Mouse (Mus musculus): ENCODE results near the gene Stub1.

The Stub1 gene

DNA sequence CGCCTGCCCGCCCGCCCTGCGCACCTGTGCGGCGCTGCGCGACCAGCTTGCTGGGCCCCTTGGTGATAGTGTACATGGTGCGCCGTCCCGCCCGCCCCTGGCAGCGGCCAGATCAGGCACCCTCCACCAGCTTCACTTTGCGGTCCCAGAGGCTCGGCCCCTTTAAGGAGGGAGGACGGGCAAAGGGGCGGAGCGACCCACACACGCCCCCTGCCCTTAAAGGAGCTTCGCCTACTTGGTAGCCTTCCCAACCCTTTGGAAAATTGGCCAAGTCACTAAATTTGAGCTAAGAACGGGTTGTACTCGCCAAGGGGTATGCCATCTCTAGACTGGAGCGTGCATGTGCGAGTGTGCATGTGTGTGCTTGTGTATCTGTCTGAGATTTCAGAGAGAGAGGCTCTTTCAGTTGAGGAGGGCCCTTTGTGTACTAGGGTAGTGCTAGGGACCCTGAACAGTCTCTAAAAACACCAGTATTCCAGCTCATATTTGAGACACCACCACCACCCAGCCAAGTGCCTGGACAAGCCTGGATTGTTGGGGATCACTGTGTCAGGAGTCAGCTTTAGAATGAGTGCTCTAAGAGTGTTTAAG is 35.5 kb upstream of the Stub1 start, which contains the start of gene Mcrip2:
Mcrip2 (minus strand) TSS at position 164 of the 591 bp plus-strand sequence.
- DNase-seq (ENCODE audit: low spot score in 2 of 2): peak; percentile 84 to 89

GRCm38 (mm10) chr17:25867836-25868600 is 34.8 kb upstream of the Stub1 start:
- peak; percentile 66 to 69 for DNase-seq (ENCODE audit: low spot score in 2 of 2)

DNA sequence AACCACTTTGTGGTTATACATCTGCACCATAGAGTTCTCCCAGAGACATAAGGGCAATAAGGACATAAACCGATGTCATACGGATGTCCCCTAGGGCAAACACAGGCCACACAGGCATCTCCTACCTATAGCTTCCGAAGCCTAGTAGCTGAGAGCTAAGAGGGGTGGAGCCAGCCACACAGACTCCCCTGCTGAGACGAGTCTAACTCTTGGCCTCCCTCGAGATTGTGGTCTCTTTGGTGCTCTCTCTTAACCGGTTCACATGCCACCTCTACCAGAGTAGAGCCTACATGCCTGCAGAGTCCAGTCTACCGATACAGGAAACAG is 34.3 kb upstream of the Stub1 start:
- no peak for DNase-seq (ENCODE audit: low spot score in 2 of 2)

- peak in 1 of 2 experiments; percentile 53 for DNase-seq (ENCODE audit: low spot score in 2 of 2)
Measured at GRCm38 (mm10) chr17:25866172-25866571, 33.0 kb upstream of the Stub1 start.

DNA sequence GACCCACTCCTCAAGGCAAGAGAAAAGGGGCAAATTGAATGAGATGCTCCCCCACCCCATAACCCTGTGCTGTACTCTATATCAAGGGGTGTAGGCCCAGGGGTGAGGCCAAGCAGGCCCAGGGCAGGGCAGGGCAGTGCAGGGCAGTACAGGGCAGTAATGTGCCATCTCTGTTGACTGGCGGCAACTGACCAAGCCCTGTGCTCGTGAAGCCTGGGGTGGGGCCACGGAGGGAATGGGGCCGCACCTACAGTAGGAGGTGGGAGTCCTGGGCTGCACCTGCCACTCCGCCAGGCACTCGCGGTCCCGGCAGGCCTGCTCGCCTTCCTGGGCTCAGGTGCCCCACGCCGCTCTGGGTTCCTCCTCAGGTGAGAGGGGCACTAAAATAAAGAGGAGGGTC is 32.1 kb upstream of the Stub1 start:
- no peak for DNase-seq (ENCODE audit: low spot score in 2 of 2)

DNA sequence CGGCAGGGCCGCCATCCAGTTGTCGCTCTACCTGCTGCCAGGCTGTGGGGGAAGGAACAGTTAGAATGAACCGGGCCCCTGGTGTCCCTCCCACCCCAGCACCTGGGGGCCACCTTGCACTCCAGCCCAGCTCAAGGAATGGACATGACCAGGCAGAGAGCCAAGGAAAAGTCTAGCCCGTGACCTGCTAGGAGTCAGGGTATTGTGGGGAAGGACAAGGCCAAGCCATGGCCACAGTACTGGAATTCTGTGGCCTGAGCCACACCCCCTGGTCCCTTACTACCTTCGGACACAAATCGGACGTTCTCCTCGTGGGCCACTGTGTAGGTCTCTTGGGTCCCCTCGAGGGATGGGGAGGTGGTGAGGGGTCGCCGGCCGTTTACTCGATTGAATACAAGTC is 31.1 kb upstream of the Stub1 start:
- no peak for DNase-seq (ENCODE audit: low spot score in 2 of 2)

DNA sequence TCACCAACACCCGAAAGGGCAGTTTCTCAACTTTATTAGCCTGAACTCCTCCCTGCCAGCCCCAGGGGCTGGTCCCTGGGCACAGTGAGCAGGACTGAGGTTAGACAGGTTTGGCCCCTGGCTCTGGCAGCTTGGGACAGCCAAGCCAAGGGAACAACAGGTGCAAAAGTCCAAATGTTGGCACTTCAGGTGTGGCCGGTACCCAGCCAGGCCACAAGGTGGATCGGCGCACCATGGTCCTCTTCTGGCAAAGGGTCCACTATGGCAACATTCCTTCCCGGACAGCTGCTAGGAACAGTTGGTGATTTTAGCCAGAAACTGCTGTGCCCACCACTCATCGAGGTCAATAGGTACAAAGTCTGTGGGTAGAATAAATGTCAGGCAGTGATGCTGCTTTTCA is 30.5 kb upstream of the Stub1 start:
- DNase-seq (ENCODE audit: low spot score in 2 of 2): no peak

DNA sequence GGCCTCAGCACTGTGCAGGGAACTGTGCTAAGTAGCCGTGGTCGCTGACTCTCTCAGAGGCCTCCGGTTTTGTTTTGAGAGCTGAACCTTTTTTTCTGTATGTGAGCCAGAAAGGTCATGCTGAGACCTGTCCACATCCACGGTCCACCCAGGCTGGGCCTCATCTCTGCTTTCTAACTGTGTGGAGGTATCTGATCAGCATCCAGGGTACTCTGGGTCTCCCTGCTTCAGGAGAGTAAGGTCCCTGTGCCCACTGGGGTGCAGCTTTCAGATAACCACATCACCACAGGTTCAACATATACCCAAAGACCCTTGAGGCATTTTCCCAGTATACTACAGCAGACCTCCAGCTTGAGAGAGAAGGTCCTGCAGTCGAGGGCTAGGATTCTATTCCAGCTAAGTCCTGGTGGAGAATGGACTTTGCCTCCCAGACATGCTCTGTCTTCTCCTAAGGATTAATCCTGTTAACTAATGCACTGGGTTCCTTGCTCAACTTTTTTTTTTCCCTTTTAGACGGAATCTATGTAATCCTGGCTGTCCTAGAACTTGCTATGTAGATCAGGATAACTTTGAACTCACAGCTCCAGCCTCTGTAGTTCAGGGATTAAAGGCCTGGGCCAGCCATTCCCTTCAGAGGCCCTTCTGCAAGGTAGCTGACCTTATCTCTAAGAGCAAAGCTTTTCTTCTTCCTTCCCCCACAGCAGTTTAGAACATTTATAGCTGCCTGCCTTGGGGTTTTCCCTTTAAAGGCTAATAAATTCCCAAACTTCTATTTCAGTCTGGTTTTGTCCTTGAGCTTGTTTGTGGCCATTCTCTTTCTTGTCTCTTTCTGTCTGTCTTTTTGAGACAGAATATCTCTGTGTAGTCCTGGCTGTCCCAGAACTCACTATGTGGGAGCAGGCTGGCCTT is 28.8 kb upstream of the Stub1 start:
- peak in 1 of 2 experiments; percentile 50 for DNase-seq (ENCODE audit: low spot score in 2 of 2)

- peak; percentile 92 for DNase-seq (ENCODE audit: low spot score in 2 of 2)
Measured at GRCm38 (mm10) chr17:25860832-25861703, 27.9 kb upstream of the Stub1 start, which contains the start of gene Wdr90. Gene Wdr90, minus strand, starts transcription at chr17:25861501.

GRCm38 (mm10) chr17:25860229-25860628 is 27.0 kb upstream of the Stub1 start:
- no peak for DNase-seq (ENCODE audit: low spot score in 2 of 2)

DNA sequence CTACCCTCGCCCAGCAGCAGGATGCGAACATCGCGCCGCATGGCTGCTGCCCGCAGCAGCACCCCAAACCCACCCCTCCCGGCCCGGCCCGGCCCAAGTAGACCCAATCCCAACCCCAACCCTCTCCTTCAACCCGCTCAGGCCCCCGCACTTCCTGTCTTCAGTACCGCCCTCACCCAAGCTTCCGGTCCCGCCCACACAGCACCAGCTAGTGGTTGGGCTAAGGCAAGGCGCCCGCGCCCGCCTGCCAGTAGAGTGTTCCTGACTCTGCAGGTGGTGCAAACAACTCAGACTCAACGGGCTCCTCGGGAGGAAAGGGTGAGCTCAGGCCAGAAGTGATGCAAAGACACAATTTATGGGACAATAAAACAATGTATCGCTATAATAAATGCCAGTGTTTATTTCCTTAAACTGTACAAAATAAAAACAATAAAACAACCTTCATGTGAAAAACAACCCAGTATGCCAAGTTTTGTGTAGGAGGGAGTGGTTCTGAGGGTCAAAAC is 11.2 kb upstream of the Stub1 start, which contains the start of gene Rhot2:
Rhot2 (minus strand) TSS at position 456 of the 506 bp plus-strand sequence.
- peak; percentile 94 for DNase-seq (ENCODE audit: low spot score in 2 of 2)

DNA sequence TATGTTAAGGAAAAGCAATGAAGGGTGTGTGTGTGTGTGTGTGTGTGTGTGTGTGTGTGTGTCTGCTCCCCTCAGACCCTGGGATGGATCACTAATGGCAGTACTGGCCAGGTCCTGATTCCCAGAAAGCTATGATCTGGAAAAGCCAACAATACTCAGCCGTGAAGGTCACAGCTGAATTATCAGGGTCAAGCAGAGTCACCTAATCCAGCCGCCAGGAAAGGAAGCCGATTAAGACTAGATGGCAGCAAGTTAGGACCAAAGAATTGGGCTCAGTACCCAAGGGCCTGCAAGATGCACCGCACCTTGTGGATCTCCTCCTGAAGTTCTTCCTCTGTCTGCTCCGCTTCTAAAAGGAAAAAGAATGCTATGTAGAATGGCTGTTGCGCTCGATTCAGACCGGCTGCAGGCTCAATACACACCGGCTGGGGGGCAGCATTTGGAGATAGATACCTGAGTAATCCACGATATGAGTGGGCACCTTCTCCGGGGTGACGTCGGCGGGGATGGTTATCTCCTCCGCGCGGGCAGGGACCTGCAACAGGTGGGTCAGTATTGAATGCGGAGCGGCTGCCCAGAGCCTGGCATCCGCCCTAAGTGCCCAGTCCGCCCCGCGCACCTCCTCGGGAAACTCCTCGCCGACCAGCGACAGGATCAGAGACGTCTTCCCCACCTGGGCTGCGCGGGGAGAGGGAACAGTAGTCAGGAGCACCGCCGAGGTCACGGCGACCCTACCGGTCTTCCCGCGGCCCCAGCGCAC is 10.6 kb upstream of the Stub1 start:
- DNase-seq (ENCODE audit: low spot score in 2 of 2): no peak

GRCm38 (mm10) chr17:25843122-25843521 is 9.9 kb upstream of the Stub1 start:
- DNase-seq (ENCODE audit: low spot score in 2 of 2): no peak

GRCm38 (mm10) chr17:25842509-25842908 is 9.3 kb upstream of the Stub1 start:
- no peak for DNase-seq (ENCODE audit: low spot score in 2 of 2)

- no peak for DNase-seq (ENCODE audit: low spot score in 2 of 2)
Measured at GRCm38 (mm10) chr17:25841117-25841880, 8.1 kb upstream of the Stub1 start, which contains the start of gene Gm20683. Gene Gm20683, minus strand, starts transcription at chr17:25841763.

DNA sequence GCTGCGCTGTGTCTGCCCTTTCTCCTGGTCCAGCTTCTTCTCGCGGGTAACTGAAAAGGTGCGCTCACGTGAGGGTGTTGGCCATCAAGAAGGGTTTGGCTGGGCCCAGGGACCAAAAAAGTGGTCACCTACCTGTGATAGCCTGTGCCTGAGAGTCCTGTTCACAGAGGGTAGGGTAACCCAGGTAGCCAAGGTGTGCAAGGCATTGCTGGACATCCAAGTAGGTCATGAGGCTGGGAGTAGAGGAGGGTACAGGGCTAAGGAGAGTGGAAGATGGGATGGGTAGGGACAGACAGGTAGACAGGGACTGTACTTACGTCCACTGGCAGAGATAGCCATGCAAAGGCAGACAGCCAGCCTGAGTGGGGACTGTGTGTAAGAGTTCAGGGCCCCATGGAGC is 7.3 kb upstream of the Stub1 start:
- no peak for DNase-seq (ENCODE audit: low spot score in 2 of 2)

DNA sequence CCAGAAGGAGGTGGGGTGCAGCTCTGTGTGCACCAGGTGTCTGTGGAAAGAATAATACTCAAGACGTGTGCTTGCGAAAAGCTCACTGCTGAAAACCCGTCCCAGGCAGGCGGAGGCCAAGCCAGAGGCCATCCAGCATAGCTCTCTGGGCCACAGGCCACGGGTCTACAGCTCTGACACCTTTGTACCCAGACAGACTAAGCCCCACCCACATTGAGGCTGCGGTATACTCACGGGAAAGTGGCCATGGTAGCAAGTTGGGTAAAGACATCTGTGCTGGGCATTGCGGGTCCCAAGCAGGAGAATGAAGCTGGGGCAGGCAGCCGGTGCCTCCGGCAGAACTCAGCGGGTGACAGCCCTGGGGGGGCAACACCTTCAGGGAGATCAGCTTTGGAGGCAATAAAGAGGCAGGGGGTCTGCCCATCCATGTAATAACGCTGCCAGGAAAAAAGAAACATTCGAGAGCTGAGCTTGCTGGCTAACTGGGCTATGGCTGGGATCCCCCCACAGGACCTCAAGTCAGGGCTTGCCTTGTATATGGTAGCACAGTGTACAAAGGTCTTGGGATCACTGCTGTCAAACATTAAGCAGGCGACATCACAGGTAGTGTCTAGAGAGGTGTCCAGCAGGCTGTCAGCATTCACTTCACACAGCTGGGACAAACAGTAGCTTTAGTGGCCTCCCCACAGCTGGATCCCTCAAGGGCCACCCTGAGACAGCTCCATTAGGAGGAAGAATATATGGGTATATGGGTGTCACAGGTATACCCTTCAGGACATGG is 6.4 kb upstream of the Stub1 start:
- DNase-seq (ENCODE audit: low spot score in 2 of 2): no peak

DNA sequence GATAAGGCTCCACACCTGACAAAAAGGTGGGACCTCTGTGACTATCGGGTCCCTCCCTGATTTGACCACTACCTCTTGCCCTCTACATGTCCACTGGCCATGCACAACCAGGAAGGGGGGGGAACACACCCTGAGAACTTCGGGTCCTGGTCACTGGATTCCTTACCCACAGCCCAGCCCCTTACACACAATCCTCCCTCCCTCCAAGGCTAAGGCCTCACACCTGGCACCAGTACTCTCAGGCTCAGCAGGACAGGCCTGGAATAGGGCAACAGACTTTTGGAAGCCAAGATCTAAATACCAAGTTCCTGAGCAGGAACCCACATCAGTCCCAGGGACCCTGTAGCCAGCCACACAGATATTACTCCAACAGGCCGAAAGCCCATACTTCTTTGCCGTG is 5.7 kb upstream of the Stub1 start:
- DNase-seq (ENCODE audit: low spot score in 2 of 2): no peak

GRCm38 (mm10) chr17:25837533-25837932 is 4.3 kb upstream of the Stub1 start:
- no peak for DNase-seq (ENCODE audit: low spot score in 2 of 2)

Data from heart, adult 9 months (tissue).